Mouse (Mus musculus): ENCODE measurements around the gene Cdc37. TPM values are rescaled to one million over a fixed set of nuclear protein-coding genes. Genes with fewer than 3 reads are reported as not detected.
A peak's percentile ranks its signal among the peaks of the same experiment; 100 is the strongest.

Cdc37 gene
- polyA plus RNA-seq, 1 experiment = 65.5 TPM

GRCm38 (mm10) chr9:21131059-21131956 lies 18.5 kb downstream of the Cdc37 start, which contains the start of gene Tyk2:
Gene Tyk2 (minus strand): TSS chr9:21131243.
- TF ChIP-seq POLR2A (IDR thresholded peaks at IDR 0.05; ENCODE audit: borderline replicate concordance, extremely low read depth, low read depth, low read length) (peak; percentile 81; the same call in 1 of the 2 replicates), CTCF (IDR thresholded peaks at IDR 0.05; ENCODE audit: insufficient read depth, low read length) (no peak)
- peak; percentile 87 for DNase-seq
- peaks cover 18% of the 10 kb centered on the region for H3K4me1 ChIP-seq (ENCODE audit: control insufficient read depth, insufficient read depth, low read length)
- WGBS = 5% methylated on average over 37 of the region's 37 CpGs
- peak within 1 kb of the TSS; percentile 89 for H3K4me3 ChIP-seq (replicated peaks; ENCODE audit: extremely low read depth, low read depth, low read length)

- Histone ChIP-seq H3K4me3 (replicated peaks; ENCODE audit: extremely low read depth, low read depth, low read length) (no peak overlapping the region), H3K4me1 (ENCODE audit: control insufficient read depth, insufficient read depth, low read length) (peaks cover 2% of the 10 kb centered on the region; the same call in 1 of the 2 replicates)
- DNase-seq = no peak
- WGBS = 46% methylated on average over 2 of the region's 2 CpGs
- no peak for TF ChIP-seq CTCF (IDR thresholded peaks at IDR 0.05; ENCODE audit: insufficient read depth, low read length)
- TF ChIP-seq POLR2A (IDR thresholded peaks at IDR 0.05; ENCODE audit: borderline replicate concordance, extremely low read depth, low read depth, low read length) = no peak
Observed at GRCm38 (mm10) chr9:21126259-21126627, 23.5 kb downstream of the Cdc37 start.

DNA sequence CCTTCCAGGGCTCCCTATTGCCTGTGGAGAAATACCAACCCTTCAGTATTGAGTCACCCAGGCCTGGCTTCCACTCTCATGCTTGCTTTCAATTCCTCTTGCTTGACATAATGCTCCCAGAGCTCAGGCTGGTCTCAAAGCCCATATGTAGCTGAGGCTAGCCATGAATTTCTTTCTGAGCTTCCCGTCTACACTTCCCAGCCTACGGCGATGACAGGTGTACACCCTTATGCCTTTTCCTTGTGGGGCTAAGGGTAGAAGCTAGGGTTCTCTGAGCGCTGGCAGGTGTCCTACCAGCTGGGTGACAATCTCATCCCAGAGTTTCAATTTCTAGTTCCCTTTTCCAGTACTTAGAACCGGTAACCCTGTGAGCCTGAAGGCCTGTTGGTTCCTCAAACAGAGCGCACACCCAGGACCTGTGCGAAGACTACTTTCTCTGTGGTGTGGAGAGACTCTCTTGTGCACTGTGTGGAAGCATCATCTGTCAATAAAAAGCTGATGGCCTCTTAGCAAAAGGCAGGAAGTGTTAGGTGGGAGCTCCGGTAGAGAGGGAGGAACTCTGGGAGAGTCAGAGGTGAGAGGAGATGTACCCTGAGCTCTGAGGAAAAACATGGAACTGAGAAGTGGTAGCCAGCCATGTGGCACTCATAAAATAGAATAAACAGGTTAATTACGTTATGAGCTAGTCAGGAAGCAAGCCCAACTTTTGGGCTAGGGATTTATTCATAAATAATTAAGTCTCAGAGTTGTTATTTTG lies 24.1 kb downstream of the Cdc37 start:
- WGBS = 81% methylated on average over 9 of the region's 9 CpGs
- no peak for TF ChIP-seq CTCF (IDR thresholded peaks at IDR 0.05; ENCODE audit: insufficient read depth, low read length)
- no peak for TF ChIP-seq POLR2A (IDR thresholded peaks at IDR 0.05; ENCODE audit: borderline replicate concordance, extremely low read depth, low read depth, low read length)
- no peak for DNase-seq
- Histone ChIP-seq H3K4me3 (replicated peaks; ENCODE audit: extremely low read depth, low read depth, low read length) (no peak overlapping the region), H3K4me1 (ENCODE audit: control insufficient read depth, insufficient read depth, low read length) (peaks cover 2% of the 10 kb centered on the region; the same call in 1 of the 2 replicates)

GRCm38 (mm10) chr9:21124837-21125236 lies 24.9 kb downstream of the Cdc37 start:
- TF ChIP-seq CTCF (IDR thresholded peaks at IDR 0.05; ENCODE audit: insufficient read depth, low read length) = no peak
- TF ChIP-seq POLR2A (IDR thresholded peaks at IDR 0.05; ENCODE audit: borderline replicate concordance, extremely low read depth, low read depth, low read length) = no peak
- WGBS = 75% methylated on average over 5 of the region's 5 CpGs
- Histone ChIP-seq H3K4me3 (replicated peaks; ENCODE audit: extremely low read depth, low read depth, low read length) (no peak overlapping the region), H3K4me1 (ENCODE audit: control insufficient read depth, insufficient read depth, low read length) (no peaks in the 10 kb centered on the region)
- DNase-seq = no peak

DNA sequence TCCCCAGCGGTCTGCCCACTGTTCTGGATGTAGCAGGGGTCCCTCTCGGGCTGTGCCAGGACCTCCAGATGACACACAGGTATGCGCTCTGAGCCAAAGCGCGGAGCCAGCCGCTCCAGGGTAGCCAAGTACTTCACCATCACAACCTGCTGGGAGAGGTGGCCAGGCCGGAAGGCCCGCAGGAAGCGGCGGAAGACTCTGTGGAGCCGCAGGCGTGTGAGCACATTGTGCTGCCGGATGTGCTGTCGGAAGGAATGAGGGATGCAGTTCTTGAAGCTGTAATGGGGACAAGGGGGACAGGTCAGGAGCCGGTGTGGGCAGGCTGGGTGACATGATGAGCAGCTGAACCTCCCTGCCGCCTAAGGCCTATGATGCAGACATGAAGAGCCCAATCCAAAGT lies 28.3 kb downstream of the Cdc37 start:
- no peaks in the 10 kb centered on the region for H3K4me1 ChIP-seq (ENCODE audit: control insufficient read depth, insufficient read depth, low read length)
- TF ChIP-seq CTCF (IDR thresholded peaks at IDR 0.05; ENCODE audit: insufficient read depth, low read length) (no peak), POLR2A (IDR thresholded peaks at IDR 0.05; ENCODE audit: borderline replicate concordance, extremely low read depth, low read depth, low read length) (no peak)
- no peak for DNase-seq
- no peak overlapping the region for H3K4me3 ChIP-seq (replicated peaks; ENCODE audit: extremely low read depth, low read depth, low read length)
- WGBS = 81% methylated on average over 16 of the region's 16 CpGs

DNA sequence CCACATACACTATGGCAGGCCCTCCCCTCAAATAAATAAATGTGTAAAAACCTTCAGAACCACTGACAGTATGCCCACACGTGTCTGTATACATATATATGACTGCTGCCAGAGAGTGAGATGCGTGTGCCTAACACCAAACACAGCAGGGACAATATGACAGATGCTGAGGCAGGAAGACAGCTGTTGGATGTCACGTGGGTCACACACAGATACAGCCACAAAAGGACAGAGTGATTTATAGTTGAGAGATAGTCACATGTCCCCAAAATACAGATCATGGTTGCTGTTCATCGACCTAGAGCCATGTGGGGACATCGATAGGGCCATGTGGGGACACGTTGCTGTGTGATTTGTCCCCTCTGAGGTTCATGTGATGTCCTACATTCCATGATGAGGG lies 32.7 kb downstream of the Cdc37 start:
- H3K4me3 ChIP-seq (replicated peaks; ENCODE audit: extremely low read depth, low read depth, low read length) = no peak overlapping the region
- no peaks in the 10 kb centered on the region for H3K4me1 ChIP-seq (ENCODE audit: control insufficient read depth, insufficient read depth, low read length)
- TF ChIP-seq POLR2A (IDR thresholded peaks at IDR 0.05; ENCODE audit: borderline replicate concordance, extremely low read depth, low read depth, low read length) (no peak), CTCF (IDR thresholded peaks at IDR 0.05; ENCODE audit: insufficient read depth, low read length) (no peak)
- WGBS = 71% methylated on average over 6 of the region's 6 CpGs
- no peak for DNase-seq

DNA sequence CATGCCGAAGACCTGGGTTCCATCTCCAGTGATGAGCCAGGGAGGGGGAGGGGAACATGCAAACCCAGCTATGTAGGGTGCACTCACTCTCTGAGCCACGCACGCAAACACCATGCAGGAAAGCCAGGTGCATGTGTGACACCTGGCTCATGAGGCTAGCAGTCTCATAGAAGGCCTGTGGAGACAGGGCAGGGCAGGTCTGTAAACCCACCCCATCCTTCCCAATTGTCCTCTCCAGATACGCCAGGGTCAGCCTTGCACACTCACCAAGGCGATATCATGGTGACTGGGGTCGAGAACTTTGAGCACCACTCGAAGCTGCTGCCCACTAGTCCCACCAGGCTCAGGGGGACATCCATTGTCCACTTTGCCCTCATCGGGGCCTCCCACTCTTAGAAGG lies 34.7 kb downstream of the Cdc37 start:
- no peak for DNase-seq
- Histone ChIP-seq H3K4me3 (replicated peaks; ENCODE audit: extremely low read depth, low read depth, low read length) (no peak overlapping the region), H3K4me1 (ENCODE audit: control insufficient read depth, insufficient read depth, low read length) (no peaks in the 10 kb centered on the region)
- 87% methylated on average over 8 of the region's 8 CpGs for WGBS
- no peak for TF ChIP-seq POLR2A (IDR thresholded peaks at IDR 0.05; ENCODE audit: borderline replicate concordance, extremely low read depth, low read depth, low read length)
- no peak for TF ChIP-seq CTCF (IDR thresholded peaks at IDR 0.05; ENCODE audit: insufficient read depth, low read length)

GRCm38 (mm10) chr9:21114190-21114589 lies 35.6 kb downstream of the Cdc37 start:
- H3K4me1 ChIP-seq (ENCODE audit: control insufficient read depth, insufficient read depth, low read length) = no peaks in the 10 kb centered on the region
- WGBS = 91% methylated on average over 7 of the region's 7 CpGs
- H3K4me3 ChIP-seq (replicated peaks; ENCODE audit: extremely low read depth, low read depth, low read length) = no peak overlapping the region
- no peak for TF ChIP-seq POLR2A (IDR thresholded peaks at IDR 0.05; ENCODE audit: borderline replicate concordance, extremely low read depth, low read depth, low read length)
- TF ChIP-seq CTCF (IDR thresholded peaks at IDR 0.05; ENCODE audit: insufficient read depth, low read length) = no peak
- no peak for DNase-seq

DNA sequence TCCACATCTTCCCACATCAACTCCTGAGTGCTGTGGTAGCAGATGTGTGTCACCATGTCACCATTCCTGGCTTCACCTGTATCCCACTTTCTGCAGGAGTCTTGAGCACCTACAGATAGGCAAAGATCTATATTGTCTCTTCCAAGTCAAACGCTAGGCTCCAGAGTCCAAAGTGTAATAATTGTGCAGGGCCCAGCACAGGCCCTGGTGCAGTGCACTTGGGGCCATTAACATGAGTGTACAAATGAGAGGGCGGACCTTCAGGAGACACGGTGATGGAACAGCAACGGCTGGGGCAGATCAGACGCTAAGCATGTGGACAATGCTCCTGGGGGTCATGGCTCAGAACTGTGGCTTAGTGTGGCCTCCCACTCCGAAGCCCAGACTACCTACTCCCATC lies 36.0 kb downstream of the Cdc37 start:
- H3K4me3 ChIP-seq (replicated peaks; ENCODE audit: extremely low read depth, low read depth, low read length) = no peak overlapping the region
- no peak for DNase-seq
- no peaks in the 10 kb centered on the region for H3K4me1 ChIP-seq (ENCODE audit: control insufficient read depth, insufficient read depth, low read length)
- no peak for TF ChIP-seq POLR2A (IDR thresholded peaks at IDR 0.05; ENCODE audit: borderline replicate concordance, extremely low read depth, low read depth, low read length)
- TF ChIP-seq CTCF (IDR thresholded peaks at IDR 0.05; ENCODE audit: insufficient read depth, low read length) = no peak
- 90% methylated on average over 6 of the region's 6 CpGs for WGBS

Data from lung, adult 2 months (tissue).